Mouse (Mus musculus) adrenal gland, adult (tissue): ENCODE measurements around the gene Sparc.

ENCODE experiments used
- DNase-seq, 2 experiments: peaks; one replicate each; pipeline ENCODE4 v3.0.0; 2022 to 2023; ENCODE audit warnings: low spot score in 1 of 2; ENCODE audit not compliant: inconsistent age in 2 of 2

The Sparc gene

GRCm38 (mm10) chr11:55422978-55423377, at the start of gene Sparc:
Sparc (minus strand) TSS chr11:55423183.
- peak in 1 of 2 experiments; percentile 33 for DNase-seq

DNA sequence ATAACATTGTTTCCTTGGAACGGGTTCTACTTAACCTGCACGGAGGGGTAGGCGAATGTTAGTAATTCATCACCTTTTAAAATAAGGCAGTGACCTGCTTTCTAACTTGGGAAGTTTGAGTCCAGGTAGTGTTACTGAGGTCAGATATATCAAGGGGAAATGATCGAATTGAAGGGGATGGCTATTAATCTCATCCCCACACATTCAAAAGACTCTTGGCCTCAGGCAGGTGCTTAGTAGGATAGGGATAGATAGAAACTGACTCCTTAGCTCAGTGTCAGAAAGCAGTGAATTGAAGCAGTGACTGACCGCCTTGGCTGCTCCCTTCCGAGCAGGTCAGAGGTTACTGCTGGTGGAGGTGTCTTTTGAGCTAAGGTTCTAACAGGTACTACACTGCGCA, 48.5 kb upstream of the Sparc start:
- no peak for DNase-seq

DNA sequence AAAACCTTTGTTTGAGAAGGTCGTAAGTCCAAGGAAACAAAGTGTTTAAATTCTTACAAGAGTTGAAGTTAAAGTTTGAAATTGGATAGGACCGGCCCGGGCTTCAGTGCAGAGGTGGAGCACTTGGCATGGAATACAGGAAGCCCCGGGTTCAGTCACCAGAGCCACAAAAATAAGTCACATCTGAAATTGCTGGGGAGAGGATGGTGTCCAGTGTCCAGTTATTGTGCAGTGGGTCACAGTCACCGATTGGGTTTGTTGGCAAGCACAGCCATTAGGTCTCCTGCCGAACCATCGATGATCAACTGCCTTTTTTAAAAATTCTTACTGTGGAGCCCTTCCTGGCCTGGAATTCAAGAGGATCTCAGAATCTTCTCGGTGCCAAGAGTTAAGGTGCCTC, 47.8 kb upstream of the Sparc start:
- peak in 1 of 2 experiments; percentile 62 for DNase-seq

GRCm38 (mm10) chr11:55469923-55470691, 47.1 kb upstream of the Sparc start:
- DNase-seq = peak in 1 of 2 experiments; percentile 75

DNA sequence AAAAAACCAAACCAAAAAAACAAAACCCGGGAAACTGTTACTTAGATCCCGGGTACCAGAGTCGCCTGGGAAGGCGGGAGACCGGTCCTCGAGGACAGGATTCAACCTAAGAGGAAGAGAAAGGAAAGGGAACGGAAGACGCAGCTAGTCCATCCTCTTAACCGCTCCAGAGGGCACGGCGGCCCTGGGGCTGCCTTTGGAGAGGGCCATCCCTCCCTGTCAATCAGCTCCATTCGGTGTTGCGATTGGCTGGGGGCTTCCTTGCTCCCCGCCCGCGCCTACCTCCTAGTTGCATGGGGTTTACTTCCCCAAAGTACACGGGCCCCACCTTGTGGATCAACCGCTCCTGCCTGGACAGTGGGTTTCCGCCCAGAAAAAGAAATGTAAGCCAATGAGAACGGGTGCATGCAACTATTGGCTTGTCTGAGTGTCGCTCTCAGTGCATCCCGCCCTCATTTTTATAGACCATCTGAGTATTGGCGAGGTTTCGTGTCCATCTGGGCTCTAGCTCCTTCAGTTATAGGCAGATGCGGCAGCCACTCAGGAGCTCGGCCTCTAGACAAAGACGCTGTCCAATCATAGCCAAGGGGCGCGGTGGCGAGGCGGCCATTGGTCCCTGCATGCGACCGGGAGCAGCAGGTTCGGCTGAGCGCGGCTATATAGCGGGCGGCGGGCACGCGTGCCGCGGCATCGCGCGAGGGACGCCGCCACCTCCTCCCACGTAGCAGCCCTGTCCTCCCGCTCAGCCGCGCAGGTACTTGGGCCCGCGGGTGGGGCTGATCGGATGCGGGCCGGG, 46.3 kb upstream of the Sparc start, which contains the start of gene G3bp1:
Gene G3bp1, plus strand, starts transcription at position 638 of the 796 bp plus-strand sequence.
- DNase-seq = peak; percentile 100

- no peak for DNase-seq
Measured at GRCm38 (mm10) chr11:55468611-55469047, 45.6 kb upstream of the Sparc start.

DNA sequence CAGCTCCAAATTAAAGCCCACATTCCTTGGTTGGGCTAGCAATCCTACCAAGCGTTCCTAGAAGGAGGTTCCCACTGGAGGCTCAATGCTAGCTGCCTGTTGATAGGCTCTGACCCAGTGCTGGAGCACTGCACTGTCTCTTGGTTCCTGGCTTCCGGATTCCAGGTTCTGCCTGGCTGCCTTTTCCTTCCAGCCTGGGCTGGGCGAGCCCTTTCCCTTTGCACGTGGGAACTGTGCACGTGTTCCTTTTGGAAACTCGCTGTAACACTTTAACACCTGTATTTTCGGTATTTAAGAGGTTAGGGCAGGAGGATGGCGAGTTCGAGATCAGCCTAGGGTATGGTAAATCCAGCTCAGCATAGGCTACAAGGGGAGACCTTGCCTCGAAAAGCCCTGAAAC, 45.0 kb upstream of the Sparc start:
- DNase-seq = peak in 1 of 2 experiments; percentile 45

DNA sequence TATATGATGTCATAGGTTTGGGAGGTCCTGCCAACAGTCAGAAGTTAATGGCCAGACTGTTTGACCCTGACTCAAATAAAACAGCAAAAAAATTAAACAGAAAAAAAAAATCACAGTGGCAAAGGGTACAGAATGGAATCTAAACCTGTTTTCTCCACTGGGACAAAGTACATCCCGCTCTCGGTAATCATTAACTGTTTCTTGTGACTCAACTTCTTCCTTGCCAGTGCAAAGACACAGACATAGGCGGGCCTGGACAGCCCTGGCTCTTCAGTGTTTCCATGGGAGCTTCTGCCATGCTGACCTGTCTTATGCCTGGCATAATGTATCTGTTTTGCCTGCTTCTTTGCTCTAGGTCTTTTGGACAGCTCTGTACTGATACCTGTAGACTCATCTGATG, 42.2 kb upstream of the Sparc start:
- DNase-seq = no peak

DNA sequence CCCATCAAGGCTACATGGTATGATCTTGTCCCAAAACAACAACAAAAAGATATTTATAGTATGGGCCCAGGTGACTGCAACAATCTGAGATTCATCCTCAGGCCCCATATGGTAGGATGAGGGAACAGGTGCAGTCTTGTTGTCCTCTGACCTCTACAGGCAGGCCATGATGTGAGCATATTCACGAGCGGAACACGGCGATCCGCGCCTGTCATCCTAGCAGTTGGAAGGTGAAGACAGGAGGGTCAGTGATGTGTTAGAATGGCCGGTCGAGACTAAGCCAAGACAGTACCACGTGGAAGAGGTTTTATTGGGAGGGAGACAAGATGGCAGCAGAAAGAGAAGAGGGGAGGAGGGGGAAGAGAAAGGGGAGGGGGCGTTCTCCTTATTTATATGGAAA, 41.7 kb upstream of the Sparc start:
- no peak for DNase-seq

GRCm38 (mm10) chr11:55462149-55462548, 39.2 kb upstream of the Sparc start:
- no peak for DNase-seq

- peak; percentile 98 for DNase-seq
Measured at GRCm38 (mm10) chr11:55461019-55461645, 38.1 kb upstream of the Sparc start, which contains the start of gene Atox1. Atox1 (minus strand) TSS chr11:55461239.

DNA sequence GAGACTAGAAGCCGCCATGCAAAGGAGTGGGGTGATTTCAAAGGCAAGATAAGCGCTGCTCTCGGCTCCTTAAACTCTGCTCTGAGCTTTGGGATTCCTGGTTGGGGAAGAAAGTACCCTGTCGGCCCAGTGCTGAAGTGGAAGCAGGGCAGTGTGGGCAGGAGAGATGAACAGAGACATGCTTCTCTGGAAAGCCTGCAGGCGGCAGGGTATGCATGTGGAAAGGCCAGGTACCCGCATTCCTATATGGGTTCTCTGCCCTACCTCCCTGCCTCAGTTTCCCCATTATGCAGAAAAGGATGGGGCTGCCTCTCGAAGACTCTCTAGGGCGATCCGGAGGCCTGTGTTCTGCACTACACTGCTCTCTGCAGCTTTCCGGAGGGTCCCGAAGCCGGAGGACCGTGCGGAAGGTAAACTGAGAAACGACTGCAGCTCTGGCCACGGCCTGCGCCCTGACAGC, 37.6 kb upstream of the Sparc start:
- DNase-seq = no peak

- peak in 1 of 2 experiments; percentile 65 for DNase-seq
Measured at GRCm38 (mm10) chr11:55459850-55460558, 37.0 kb upstream of the Sparc start.

GRCm38 (mm10) chr11:55458501-55458900, 35.5 kb upstream of the Sparc start:
- peak in 1 of 2 experiments; percentile 60 for DNase-seq

GRCm38 (mm10) chr11:55455166-55455565, 32.2 kb upstream of the Sparc start:
- DNase-seq = no peak

DNA sequence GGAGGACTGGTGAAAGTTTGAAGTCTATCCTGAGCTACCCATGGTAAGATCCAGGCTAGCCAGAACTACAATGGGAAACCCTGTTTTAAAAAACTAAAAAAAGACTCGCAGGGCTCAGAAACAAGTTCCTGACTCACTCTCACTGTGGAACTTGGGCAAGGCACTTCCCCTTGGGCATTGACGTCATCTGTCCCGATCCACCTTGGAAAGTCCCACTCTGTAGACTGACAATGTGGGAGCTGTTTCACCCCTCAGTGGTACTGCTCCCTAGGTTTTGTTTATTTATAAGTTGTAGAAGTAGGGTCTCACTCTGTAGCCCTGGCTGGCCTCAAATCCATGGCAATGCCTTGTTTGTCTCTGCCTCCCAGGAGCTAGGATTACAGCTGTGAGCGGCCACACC, 30.7 kb upstream of the Sparc start:
- DNase-seq = peak; percentile 59 to 81

DNA sequence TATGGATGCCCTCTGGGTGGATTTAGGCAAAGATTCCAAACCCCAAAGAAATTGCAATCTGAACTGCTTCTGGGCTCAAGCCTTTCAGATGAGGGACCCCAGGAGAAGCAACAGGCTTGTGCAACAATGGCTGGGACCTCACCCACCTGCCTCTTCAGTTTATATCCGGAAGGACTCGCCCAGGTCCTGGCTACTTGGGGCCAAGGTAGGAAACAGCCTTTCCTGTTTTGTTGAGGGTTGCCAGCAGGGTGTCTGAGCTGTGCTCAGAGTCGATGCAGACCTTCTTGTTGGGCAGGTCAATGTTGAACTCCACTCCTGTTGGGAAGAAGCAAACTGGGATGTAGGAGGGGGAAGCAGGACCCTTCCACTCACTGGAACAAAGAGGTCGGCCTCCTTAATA, 27.3 kb upstream of the Sparc start:
- no peak for DNase-seq

GRCm38 (mm10) chr11:55449531-55449930, 26.5 kb upstream of the Sparc start:
- DNase-seq = peak in 1 of 2 experiments; percentile 53

DNA sequence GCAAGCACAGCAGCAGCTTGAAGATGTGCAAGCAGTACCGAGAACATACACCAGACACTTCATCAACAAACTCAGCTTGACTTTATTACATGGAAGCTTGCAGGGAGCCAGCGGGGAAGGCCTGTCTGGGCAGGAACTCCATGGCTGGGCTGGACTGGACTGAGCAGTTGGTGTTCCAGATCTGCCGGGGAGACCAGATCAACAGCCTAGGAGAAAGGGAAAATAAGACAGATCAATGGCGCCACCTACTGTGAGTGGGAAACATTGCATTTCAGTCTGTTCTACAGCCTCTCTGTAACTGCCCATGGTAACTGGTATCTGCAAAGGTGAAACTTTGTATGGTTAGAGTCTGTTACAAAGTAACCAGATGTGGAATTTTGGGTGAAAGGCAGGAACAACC, 23.6 kb upstream of the Sparc start:
- peak; percentile 87 to 95 for DNase-seq

GRCm38 (mm10) chr11:55444772-55445171, 21.8 kb upstream of the Sparc start:
- peak in 1 of 2 experiments; percentile 92 for DNase-seq

DNA sequence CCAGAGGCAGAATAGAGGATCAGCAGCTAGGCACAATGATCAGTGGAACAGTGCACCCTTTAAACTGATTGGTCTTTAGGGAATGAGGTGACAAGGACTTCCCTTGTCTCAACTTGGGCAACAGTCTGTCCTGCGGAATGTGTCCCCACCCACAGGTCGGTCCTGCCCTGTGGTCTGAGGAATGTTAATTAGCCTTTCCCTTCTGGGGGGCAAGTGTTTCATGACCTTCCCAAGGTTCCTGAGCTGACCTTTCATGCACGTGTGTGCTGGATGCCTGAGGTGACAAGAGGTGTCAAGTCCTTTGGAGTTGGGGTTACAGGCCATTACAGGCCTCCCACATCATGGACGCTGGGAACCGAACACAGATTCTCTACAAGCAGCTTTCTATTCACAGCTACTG, 16.7 kb upstream of the Sparc start:
- no peak for DNase-seq
